Comparison of ENCODE assay signal across 8 mouse cellular contexts in genomic region chr12:110703008-110703471, GRCm38 (mm10). TPM values are rescaled to one million over a fixed set of nuclear protein-coding genes. Genes with fewer than 3 reads are reported as not detected.
A peak's percentile ranks its signal among the peaks of the same experiment; 100 is the strongest.
DNase-seq lines count a peak whose midpoint lies in the region; ATAC-seq and TF ChIP-seq lines count a peak whose summit lies in the region.

No protein-coding gene starts in this region.

- H3K9me3 ChIP-seq in MEL (replicated peaks; ENCODE audit: insufficient read depth, low read length), result no peaks in the 10 kb centered on the region

- peak overlapping the region; percentile 59 for H3K9ac ChIP-seq in MEL (ENCODE audit: control insufficient read depth, low read depth, low read length, poor library complexity, severe bottlenecking)

- TF ChIP-seq EP300 in MEL (IDR thresholded peaks at IDR 0.05; ENCODE audit: low read depth in 1 of 2, low read length in 2 of 2), result peak in 1 of 2 experiments; percentile 25; a peak in 2 of 4 replicates

- TF ChIP-seq CTCF in MEL (IDR thresholded peaks at IDR 0.05 in 2 of 3, conservative IDR thresholded peaks at IDR 0.05 in 1 of 3; ENCODE audit: control insufficient read depth in 1 of 3, insufficient read depth in 1 of 3, low read depth in 2 of 3, low read length in 3 of 3, poor library complexity in 1 of 3, severe bottlenecking in 1 of 3), result peak; percentile 94 to 97 (median 96)
- TF ChIP-seq CTCF in cerebellum, adult 2 months (IDR thresholded peaks at IDR 0.05; ENCODE audit: borderline replicate concordance, insufficient read depth, low read depth, low read length), result peak; percentile 87

- H3K27me3 ChIP-seq in MEL (ENCODE audit: control insufficient read depth in 1 of 2, insufficient read depth in 2 of 2, low read length in 2 of 2), result no peaks in the 10 kb centered on the region
- no peaks in the 10 kb centered on the region for H3K27me3 ChIP-seq in cerebellum, adult 2 months (ENCODE audit: control insufficient read depth, insufficient read depth, low read length)

- no peaks in the 10 kb centered on the region; the same call in 1 of the 2 replicates for H3K79me2 ChIP-seq in MEL (ENCODE audit: control insufficient read depth, insufficient read depth, low read length, poor library complexity)

- peaks cover 21 to 41% of the 10 kb centered on the region in 2 experiments for H3K4me1 ChIP-seq in MEL (ENCODE audit: control insufficient read depth in 1 of 2, insufficient read depth in 2 of 2, low read length in 2 of 2)
- H3K4me1 ChIP-seq in cerebellum, adult 2 months (ENCODE audit: control insufficient read depth, insufficient read depth, low read length), result no peaks in the 10 kb centered on the region

- H3K27ac ChIP-seq in MEL (ENCODE audit: control insufficient read depth, low read depth, low read length), result peak overlapping the region; percentile 77
- H3K27ac ChIP-seq in cerebellum, adult 2 months (ENCODE audit: insufficient read depth, low read length), result no peak overlapping the region

- peaks cover 0 to 38% of the 10 kb centered on the region in 2 experiments; a peak in 2 of 4 replicates for H3K36me3 ChIP-seq in MEL (ENCODE audit: control insufficient read depth in 1 of 2, insufficient read depth in 2 of 2, low read length in 2 of 2)

- ATAC-seq in hematopoietic stem cell, adult 5-6 weeks (replicated peaks in 1 of 2; ENCODE audit: insufficient read depth in 1 of 2, low FRiP score in 2 of 2, low TSS enrichment in 1 of 2, low read depth in 1 of 2, poor library complexity in 2 of 2, severe bottlenecking in 2 of 2), result peak; percentile 28 to 29; a peak in 1 of 4 replicates

- peak in 1 of 2 experiments; percentile 32; a peak in 1 of 4 replicates for TF ChIP-seq POLR2A in MEL (IDR thresholded peaks at IDR 0.05; ENCODE audit: control insufficient read depth in 1 of 2, insufficient read depth in 1 of 2, low read depth in 1 of 2, low read length in 2 of 2, poor library complexity in 1 of 2)
- TF ChIP-seq POLR2A in cerebellum, adult 2 months (IDR thresholded peaks at IDR 0.05; ENCODE audit: borderline replicate concordance, insufficient read depth, low read length), result no peak

- TF ChIP-seq RAD21 in MEL (IDR thresholded peaks at IDR 0.05; ENCODE audit: low read depth, low read length), result peak; percentile 91

- peak overlapping the region; percentile 43 to 50 for H3K4me3 ChIP-seq in MEL (ENCODE audit: control insufficient read depth in 1 of 2, insufficient read depth in 1 of 2, low read depth in 2 of 2, low read length in 2 of 2)
- H3K4me3 ChIP-seq in cerebellum, adult 2 months (replicated peaks; ENCODE audit: insufficient read depth, low read depth, low read length), result no peak overlapping the region

- peak; percentile 94 for DNase-seq in MEL (ENCODE audit: low read depth, low spot score)
- DNase-seq in cerebellum, adult 2 months, result peak; percentile 72 to 83
- DNase-seq in forelimb bud, embryonic 11.5 days (ENCODE audit: low read depth, low spot score), result peak; percentile 91
- DNase-seq in layer of hippocampus, adult 9-11 months, result peak; percentile 69
- peak; percentile 92 for DNase-seq in lung, postnatal 10 days
- DNase-seq in retina, adult 2 months (ENCODE audit: low read depth, low spot score), result peak; percentile 78
- peak; percentile 80 for DNase-seq in thymus, postnatal 25 days

- WGBS in cerebellum, adult 2 months, result 28% methylated on average over 8 of the region's 8 CpGs

TF ChIP-seq in MEL, 35 proteins besides CTCF, POLR2A, EP300 and RAD21:
- peak; percentile 68 for TF ChIP-seq ZC3H11A (IDR thresholded peaks at IDR 0.05; ENCODE audit: low read depth, low read length)
- TF ChIP-seq MYC (IDR thresholded peaks at IDR 0.05; ENCODE audit: low read depth, low read length), result no peak
- TF ChIP-seq KAT2A (conservative IDR thresholded peaks at IDR 0.05; ENCODE audit: low read depth, low read length), result no peak
- TF ChIP-seq JUND (IDR thresholded peaks at IDR 0.05; ENCODE audit: low read depth, low read length), result 0 out of 2 replicates have a peak, but pooled peaks have one; percentile 16
- no peak for TF ChIP-seq MAFK (IDR thresholded peaks at IDR 0.05; ENCODE audit: borderline replicate concordance, low read depth, low read length)
- 0 out of 2 replicates have a peak, but pooled peaks have one; percentile 3 for TF ChIP-seq ZNF384 (IDR thresholded peaks at IDR 0.05; ENCODE audit: low read depth, low read length)
- TF ChIP-seq UBTF (IDR thresholded peaks at IDR 0.05; ENCODE audit: borderline replicate concordance, insufficient read depth, low read depth, low read length), result 0 out of 2 replicates have a peak, but pooled peaks have one; percentile 69
- peak; percentile 22; the same call in 1 of the 2 replicates for TF ChIP-seq TAL1 (IDR thresholded peaks at IDR 0.05; ENCODE audit: low read length)
- peak; percentile 45; the same call in 1 of the 2 replicates for TF ChIP-seq HCFC1 (IDR thresholded peaks at IDR 0.05; ENCODE audit: low read depth, low read length)
- peak; percentile 77 for TF ChIP-seq SMC3 (IDR thresholded peaks at IDR 0.05; ENCODE audit: low read depth, low read length)
- TF ChIP-seq ETS1 (IDR thresholded peaks at IDR 0.05; ENCODE audit: low read depth, low read length), result peak; percentile 68

RNA-seq across cellular contexts. Expression of gene Hsp90aa1, which starts 0.5 kb away (rescaled TPM):
- 1,509 and 1,517 TPM in 2 replicates for total RNA-seq in MEL (2012; rRNA removed)
- polyA plus RNA-seq in MEL (2012; ENCODE audit: insufficient read depth in 1 of 2, insufficient read length in 2 of 2, low read depth in 1 of 2, low replicate concordance in 2 of 2, missing spikeins in 1 of 2), result 1,000 to 10,000 TPM in 1 of 2 experiments, 100 to 1,000 TPM in 1; 913 to 1,471 TPM
- 544 and 648 TPM in 2 replicates for polyA plus RNA-seq in cerebellum, adult 2 months (2012; rRNA removed)
- 1,218 and 1,648 TPM in 2 replicates for total RNA-seq in hematopoietic stem cell, adult 5-6 weeks (2017)

RNA-seq across cellular contexts. Expression of gene 1700001K19Rik, which starts 20.6 kb away (rescaled TPM):
- not detected in 2 replicates for total RNA-seq in MEL (2012; rRNA removed)
- under 1 TPM in 1 of 2 experiments, not detected in 1; 0.29 TPM for polyA plus RNA-seq in MEL (2012; ENCODE audit: insufficient read depth in 1 of 2, insufficient read length in 2 of 2, low read depth in 1 of 2, low replicate concordance in 2 of 2, missing spikeins in 1 of 2)
- polyA plus RNA-seq in cerebellum, adult 2 months (2012; rRNA removed), result not detected in 2 replicates
- total RNA-seq in hematopoietic stem cell, adult 5-6 weeks (2017), result not detected in 2 replicates

RNA-seq across cellular contexts. Expression of gene Wdr20, which starts 34.7 kb away (rescaled TPM):
- 21.9 and 25.8 TPM in 2 replicates for total RNA-seq in MEL (2012; rRNA removed)
- polyA plus RNA-seq in MEL (2012; ENCODE audit: insufficient read depth in 1 of 2, insufficient read length in 2 of 2, low read depth in 1 of 2, low replicate concordance in 2 of 2, missing spikeins in 1 of 2), result 10 to 100 TPM in 1 of 2 experiments, not detected in 1; 18.8 TPM
- 32.7 and 34.9 TPM in 2 replicates for polyA plus RNA-seq in cerebellum, adult 2 months (2012; rRNA removed)
- total RNA-seq in hematopoietic stem cell, adult 5-6 weeks (2017), result 37.6 and 43.4 TPM in 2 replicates
